Mouse (Mus musculus) erythroblast, adult 5-6 weeks (primary cell): ENCODE results near the gene Gm28305. TPM values are rescaled to one million over a fixed set of nuclear protein-coding genes. Genes with fewer than 3 reads are reported as not detected.
A peak's percentile ranks its signal among the peaks of the same experiment; 100 is the strongest.

Experiments
- ATAC-seq: replicated peaks from 2 replicates; pipeline ENCODE4 v1.8.0; 2016; ENCODE audit warnings: moderate number of reproducible peaks, mild to moderate bottlenecking, moderate TSS enrichment, inconsistent platforms; ENCODE audit not compliant: poor library complexity, low FRiP score, severe bottlenecking
- total RNA-seq, 2 experiments: library from RNA; stranded (forward) in 1 of 2; stranded (reverse) in 1 of 2; fragments of 150-400 nt in 1 of 2; fragments of 200-764, 138-1000 nt in 1 of 2; gene quantifications; 2 replicates each; pipeline versions ENCODE4 v1.2.3 to v1.2.4; 2015 to 2017; ENCODE audit warnings: low replicate concordance in 2 of 2

Gm28305 gene
- total RNA-seq (2015; ENCODE audit: low replicate concordance) (not detected in 2 replicates), total RNA-seq (2017; ENCODE audit: low replicate concordance) (not detected in 2 replicates)

- ATAC-seq = no peak
Measured at GRCm38 (mm10) chr9:104040362-104040761, at the start of gene Gm28305. TSS of gene Gm28305 (plus strand) at chr9:104040662.

GRCm38 (mm10) chr9:103996496-103996895, 44.0 kb upstream of the Gm28305 start:
- peak; percentile 69; the same call in 1 of the 2 replicates for ATAC-seq

GRCm38 (mm10) chr9:104000601-104001000, 39.9 kb upstream of the Gm28305 start:
- no peak for ATAC-seq

GRCm38 (mm10) chr9:104001921-104002859, 38.3 kb upstream of the Gm28305 start, which contains the start of gene Nphp3:
TSS of gene Nphp3 (plus strand) at chr9:104002544.
- peak; percentile 99 for ATAC-seq

- no peak for ATAC-seq
Measured at GRCm38 (mm10) chr9:104002913-104003330, 37.5 kb upstream of the Gm28305 start.

GRCm38 (mm10) chr9:104014526-104014925, 25.9 kb upstream of the Gm28305 start:
- ATAC-seq = no peak

GRCm38 (mm10) chr9:104021026-104021425, 19.4 kb upstream of the Gm28305 start:
- no peak for ATAC-seq

GRCm38 (mm10) chr9:104027186-104027585, 13.3 kb upstream of the Gm28305 start:
- no peak for ATAC-seq

GRCm38 (mm10) chr9:104029861-104030260, 10.6 kb upstream of the Gm28305 start:
- ATAC-seq = no peak

GRCm38 (mm10) chr9:104034231-104034630, 6.2 kb upstream of the Gm28305 start:
- no peak for ATAC-seq

GRCm38 (mm10) chr9:104034718-104035117, 5.7 kb upstream of the Gm28305 start:
- no peak for ATAC-seq

- peak; percentile 87 for ATAC-seq
Measured at GRCm38 (mm10) chr9:104035261-104036015, 5.0 kb upstream of the Gm28305 start.

- ATAC-seq = no peak
Measured at GRCm38 (mm10) chr9:104038266-104038665, 2.2 kb upstream of the Gm28305 start.

- ATAC-seq = no peak
Measured at GRCm38 (mm10) chr9:104039031-104039695, 1.3 kb upstream of the Gm28305 start.

- ATAC-seq = no peak
Measured at GRCm38 (mm10) chr9:104039742-104040141, 720 bp upstream of the Gm28305 start.

- ATAC-seq = no peak
Measured at GRCm38 (mm10) chr9:104043676-104044075, 3.2 kb downstream of the Gm28305 start.

- ATAC-seq = no peak
Measured at GRCm38 (mm10) chr9:104051028-104051427, 10.6 kb downstream of the Gm28305 start.

GRCm38 (mm10) chr9:104062430-104063243, 22.2 kb downstream of the Gm28305 start, which contains the start of gene Uba5:
TSS of gene Uba5 (minus strand) at chr9:104063134.
- ATAC-seq = peak; percentile 90; the same call in 1 of the 2 replicates
